Mouse (Mus musculus): ENCODE measurements around the gene Prrg2.
"Not testable (repeated sequence)": the region's sequence is repeated elsewhere in the genome, so short reads cannot be mapped to it uniquely, and the experiment has no call there.

Gene Prrg2

GRCm38 (mm10) chr7:45062239-45062835 is at the start of gene Prrg2, which contains the start of gene Nosip:
TSS of gene Prrg2 (minus strand) at chr7:45062677.
TSS of gene Nosip (plus strand) at chr7:45062429.
- peak; percentile 94 for DNase-seq (ENCODE audit: low read depth, low spot score)

GRCm38 (mm10) chr7:45111940-45112339 is 49.5 kb upstream of the Prrg2 start:
- no peak for DNase-seq (ENCODE audit: low read depth, low spot score)

- not testable (repeated sequence) for DNase-seq (ENCODE audit: low read depth, low spot score)
Observed at GRCm38 (mm10) chr7:45110089-45110488, 47.6 kb upstream of the Prrg2 start.

- no peak for DNase-seq (ENCODE audit: low read depth, low spot score)
Observed at GRCm38 (mm10) chr7:45107052-45107645, 44.7 kb upstream of the Prrg2 start.

- DNase-seq (ENCODE audit: low read depth, low spot score), result no peak
Observed at GRCm38 (mm10) chr7:45106441-45106840, 44.0 kb upstream of the Prrg2 start.

GRCm38 (mm10) chr7:45105491-45105890 is 43.0 kb upstream of the Prrg2 start:
- DNase-seq (ENCODE audit: low read depth, low spot score), result no peak

- DNase-seq (ENCODE audit: low read depth, low spot score), result no peak
Observed at GRCm38 (mm10) chr7:45104941-45105340, 42.5 kb upstream of the Prrg2 start.

- DNase-seq (ENCODE audit: low read depth, low spot score), result no peak
Observed at GRCm38 (mm10) chr7:45103652-45104180, 41.2 kb upstream of the Prrg2 start, which contains the start of gene Fcgrt. TSS of gene Fcgrt (minus strand) at chr7:45103851.

GRCm38 (mm10) chr7:45102940-45103585 is 40.6 kb upstream of the Prrg2 start:
- no peak for DNase-seq (ENCODE audit: low read depth, low spot score)

GRCm38 (mm10) chr7:45102441-45102840 is 40.0 kb upstream of the Prrg2 start:
- no peak for DNase-seq (ENCODE audit: low read depth, low spot score)

GRCm38 (mm10) chr7:45100046-45100445 is 37.6 kb upstream of the Prrg2 start:
- no peak for DNase-seq (ENCODE audit: low read depth, low spot score)

- no peak for DNase-seq (ENCODE audit: low read depth, low spot score)
Observed at GRCm38 (mm10) chr7:45098541-45099240, 36.2 kb upstream of the Prrg2 start.

- no peak for DNase-seq (ENCODE audit: low read depth, low spot score)
Observed at GRCm38 (mm10) chr7:45097479-45097878, 35.0 kb upstream of the Prrg2 start.

- not testable (repeated sequence) for DNase-seq (ENCODE audit: low read depth, low spot score)
Observed at GRCm38 (mm10) chr7:45095965-45096364, 33.5 kb upstream of the Prrg2 start.

GRCm38 (mm10) chr7:45095367-45095766 is 32.9 kb upstream of the Prrg2 start:
- no peak for DNase-seq (ENCODE audit: low read depth, low spot score)

GRCm38 (mm10) chr7:45094121-45094520 is 31.6 kb upstream of the Prrg2 start:
- DNase-seq (ENCODE audit: low read depth, low spot score), result no peak

GRCm38 (mm10) chr7:45093516-45093905 is 31.0 kb upstream of the Prrg2 start:
- DNase-seq (ENCODE audit: low read depth, low spot score), result no peak

GRCm38 (mm10) chr7:45092828-45093515 is 30.5 kb upstream of the Prrg2 start:
- DNase-seq (ENCODE audit: low read depth, low spot score), result no peak

GRCm38 (mm10) chr7:45092048-45092447 is 29.6 kb upstream of the Prrg2 start, which contains the start of gene Rcn3:
TSS of gene Rcn3 (minus strand) at chr7:45092221.
- peak; percentile 90 for DNase-seq (ENCODE audit: low read depth, low spot score)

- no peak for DNase-seq (ENCODE audit: low read depth, low spot score)
Observed at GRCm38 (mm10) chr7:45091001-45091990, 28.8 kb upstream of the Prrg2 start.

Measured in embryo, embryonic 11.5 days (tissue).